Mouse (Mus musculus) cerebral cortex, adult 2 months (tissue): ENCODE measurements around the gene Rap1gap2.

Source experiments
- WGBS: fragments of 180-500 bp; shearing (Covaris S2); methylation state at CpG from one replicate; pipeline ENCODE4 v1.1.7; 2018; 5-methylcytosine and 5-hydroxymethylcytosine counted together

Gene Rap1gap2

DNA sequence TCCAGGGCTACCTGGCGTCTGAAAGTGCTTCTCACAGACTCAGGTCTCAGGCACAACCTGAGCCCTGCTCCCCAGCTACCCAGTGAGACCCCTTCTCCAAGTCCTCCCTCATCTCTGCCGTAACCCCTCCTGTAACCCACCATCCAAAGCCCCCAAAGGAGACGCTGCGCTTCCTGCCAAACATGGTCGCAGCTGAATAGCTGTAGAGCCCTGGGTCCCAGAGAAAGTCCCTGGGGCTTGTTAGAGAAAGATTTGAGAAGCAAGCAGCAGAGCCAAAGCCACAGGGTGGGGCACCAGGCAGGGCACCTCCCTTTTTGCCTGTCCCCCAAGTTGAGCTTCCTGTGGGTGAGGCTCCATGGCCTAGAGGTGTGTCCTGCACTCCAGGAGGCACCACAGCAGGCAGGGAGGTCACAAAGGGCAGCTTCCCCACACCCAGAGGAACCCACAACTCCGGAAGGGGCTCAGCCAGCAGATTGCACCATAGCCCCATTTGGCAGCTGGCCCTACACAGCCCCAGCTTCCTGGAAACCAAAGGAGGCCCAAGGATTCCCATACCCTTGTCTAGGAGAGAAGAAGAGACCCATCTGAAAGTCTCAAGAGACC is 38.2 kb downstream of the Rap1gap2 start:
- 82% methylated on average over 6 of the region's 6 CpGs for WGBS

DNA sequence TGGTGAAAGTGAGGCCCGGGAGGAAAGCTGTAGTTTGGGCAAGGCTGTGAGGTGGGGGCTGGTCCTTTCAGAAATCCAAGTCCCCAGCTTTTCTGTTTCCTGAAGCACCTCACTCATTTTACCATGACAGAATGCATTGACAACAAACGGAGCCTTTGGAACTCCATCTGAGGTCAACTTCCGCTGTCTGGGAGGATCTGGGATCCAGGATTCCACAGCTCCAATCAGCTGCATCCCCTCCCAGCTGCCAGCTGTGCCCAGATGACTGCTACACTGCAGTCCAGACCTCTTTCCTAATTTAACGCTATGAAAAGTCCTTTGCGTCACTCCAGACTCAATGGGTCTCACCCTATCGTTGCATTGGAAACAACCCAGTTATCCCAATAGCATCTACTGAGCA is 41.0 kb downstream of the Rap1gap2 start:
- WGBS = 64% methylated on average over 6 of the region's 6 CpGs

DNA sequence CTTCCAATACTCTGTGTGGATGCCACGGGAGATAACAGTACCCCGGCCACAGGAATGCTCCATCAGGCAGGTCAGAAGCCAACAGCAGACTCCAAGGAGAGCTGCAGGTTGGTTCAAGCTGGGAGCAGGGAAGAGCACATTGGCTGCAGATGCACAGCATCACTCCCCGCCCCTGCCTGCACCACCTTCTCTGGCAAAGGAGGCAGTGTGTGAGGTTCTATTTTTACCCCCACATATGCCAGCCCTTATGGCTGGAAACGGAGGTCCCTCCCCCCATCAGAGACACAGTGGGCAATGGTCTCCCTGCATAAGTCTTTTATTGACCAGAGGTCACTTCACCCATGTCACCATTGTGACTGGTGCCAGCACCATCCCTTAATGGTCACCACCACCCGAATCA is 42.3 kb downstream of the Rap1gap2 start:
- WGBS = 64% methylated on average over 5 of the region's 5 CpGs

DNA sequence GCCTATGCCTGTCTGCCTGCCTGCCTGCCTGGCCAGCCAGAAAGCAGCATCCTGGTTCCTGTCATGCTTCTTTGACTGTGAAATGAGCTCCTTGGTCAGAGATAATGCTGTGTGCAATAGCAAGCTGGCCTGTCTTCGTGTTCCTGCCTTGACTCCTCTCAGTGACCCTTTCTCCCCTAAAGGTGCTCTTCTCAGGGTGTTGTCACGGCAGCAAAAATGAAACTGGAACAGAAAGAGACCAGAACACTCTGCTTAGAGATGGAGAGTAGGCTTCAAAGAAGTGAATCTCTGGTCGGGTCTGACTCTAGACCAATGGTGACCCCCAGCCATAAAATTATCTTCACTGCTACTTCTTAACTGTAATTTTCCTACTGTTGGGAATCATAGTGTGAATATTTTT is 42.7 kb downstream of the Rap1gap2 start:
- 53% methylated on average over 3 of the region's 3 CpGs for WGBS

DNA sequence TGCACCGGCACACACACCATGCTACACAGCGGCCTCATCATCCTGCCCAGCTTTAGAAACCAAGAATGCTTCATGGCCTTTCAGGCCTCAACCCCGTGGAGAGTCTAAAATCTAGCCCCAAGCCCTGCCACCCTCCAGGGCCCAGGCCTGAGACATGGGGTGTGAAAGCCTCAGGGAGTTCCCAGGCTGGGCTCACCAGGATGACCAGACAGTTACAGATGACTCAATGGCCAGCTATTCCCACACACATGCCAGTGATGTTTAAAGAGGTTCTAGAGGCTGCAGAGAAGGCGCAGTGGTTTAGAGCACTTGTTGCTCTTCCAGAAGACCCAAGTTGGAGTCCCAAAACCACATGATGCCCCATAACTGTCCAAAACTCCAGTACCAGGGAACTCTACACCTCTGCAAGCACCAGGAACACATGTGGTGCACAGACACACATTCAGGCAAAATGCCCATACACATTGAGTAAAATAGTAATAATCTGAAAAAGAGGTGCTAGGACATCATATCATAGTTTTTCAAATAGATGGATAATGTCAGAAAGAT is 44.3 kb downstream of the Rap1gap2 start:
- 87% methylated on average over 4 of the region's 4 CpGs for WGBS

DNA sequence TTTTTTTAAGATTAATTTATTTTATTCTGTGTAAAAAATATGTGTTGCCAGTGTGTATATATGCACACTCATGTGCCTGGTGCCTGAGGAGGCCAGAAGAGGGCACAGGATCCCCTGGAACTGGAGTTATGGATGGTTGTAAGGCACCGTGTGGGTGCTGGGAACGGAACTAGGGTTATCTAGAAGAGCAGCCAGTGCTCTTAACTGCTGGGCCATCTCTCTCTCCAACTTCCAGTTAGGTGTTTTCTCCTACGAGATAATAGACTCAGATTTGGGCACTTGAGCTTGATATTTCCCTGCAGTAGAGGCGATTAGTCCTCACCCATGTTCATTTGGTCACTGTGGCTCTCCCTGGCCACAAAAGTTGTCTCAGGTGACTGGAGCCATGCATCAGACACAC is 49.3 kb downstream of the Rap1gap2 start:
- WGBS = 92% methylated on average over 4 of the region's 4 CpGs

DNA sequence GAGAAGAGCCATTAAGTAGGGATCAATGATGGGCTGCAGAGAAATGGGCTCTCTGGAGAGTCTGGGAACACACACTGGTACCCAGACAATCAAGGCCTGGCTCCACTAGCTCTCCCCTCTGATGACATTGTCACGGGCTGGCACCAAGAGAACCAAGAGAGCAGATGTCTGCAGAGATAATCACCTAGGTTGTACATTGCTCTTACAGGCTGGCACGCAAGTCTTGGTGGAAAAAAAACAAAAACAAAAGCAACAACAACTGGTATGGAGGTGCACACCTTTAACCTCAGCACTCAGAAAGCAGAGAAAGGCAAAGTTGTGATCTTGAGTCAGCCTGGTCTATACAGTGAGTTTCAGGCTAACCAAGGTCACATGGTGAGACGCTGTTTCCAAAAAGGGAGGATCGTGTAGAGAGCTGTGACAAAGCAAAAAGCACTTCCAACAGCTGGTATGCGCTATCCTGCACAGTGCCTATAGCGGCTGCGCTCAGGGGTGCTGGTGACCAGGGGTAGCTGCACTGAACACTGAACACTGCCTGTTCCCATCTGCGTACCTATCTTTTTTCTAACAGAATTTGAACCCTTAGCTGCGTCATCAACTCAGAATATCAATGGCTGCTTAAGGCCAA is 50.0 kb downstream of the Rap1gap2 start:
- WGBS = 82% methylated on average over 9 of the region's 9 CpGs

DNA sequence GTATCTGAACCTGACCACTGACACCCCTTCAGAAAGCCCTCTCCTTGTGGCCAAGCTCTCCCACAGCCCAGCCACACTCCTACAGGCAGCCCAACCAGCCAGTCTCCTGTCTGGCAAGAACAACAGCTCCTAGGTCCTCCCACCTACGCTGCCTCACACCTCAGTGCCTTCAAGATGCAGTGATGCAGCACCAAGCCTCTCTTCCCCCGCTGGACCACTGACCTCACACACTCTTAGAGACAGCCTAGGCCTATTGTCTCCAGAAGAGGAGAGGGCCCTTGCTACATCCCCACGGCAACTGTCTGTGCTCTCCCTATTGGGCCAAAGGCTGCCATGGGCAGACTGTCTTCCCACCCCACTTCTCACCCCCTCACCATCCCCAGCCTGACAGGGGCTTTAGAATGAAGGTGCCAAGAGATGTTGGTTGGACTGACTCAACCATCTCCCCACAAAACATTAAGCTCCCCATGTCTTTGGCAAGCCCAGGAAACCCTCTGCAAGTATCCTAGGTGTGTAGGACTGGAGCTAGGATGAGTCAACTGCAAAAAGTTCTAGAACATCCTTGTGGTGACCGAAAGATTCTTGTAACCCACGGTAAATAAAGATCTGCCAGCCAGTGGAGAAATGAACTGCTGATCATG is 50.8 kb downstream of the Rap1gap2 start:
- WGBS = 62% methylated on average over 5 of the region's 5 CpGs

DNA sequence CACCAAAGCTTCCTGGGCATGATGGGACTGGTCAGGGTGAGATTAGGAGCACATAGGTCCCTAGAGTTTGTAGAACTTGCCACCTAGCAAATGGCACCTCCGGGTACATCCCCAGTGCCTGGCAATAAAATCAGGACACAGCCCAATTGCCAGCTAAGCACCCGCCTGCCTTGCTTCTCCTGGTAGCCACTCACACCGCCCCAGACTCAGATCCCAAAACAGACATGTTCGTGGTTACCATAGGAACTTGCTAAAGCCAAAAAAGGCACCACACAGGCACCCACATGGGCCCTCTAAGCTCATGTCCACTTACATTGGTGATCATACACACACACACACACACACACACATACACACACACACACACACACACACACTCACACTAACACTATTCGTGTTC is 51.8 kb downstream of the Rap1gap2 start:
- WGBS = 52% methylated on average over 5 of the region's 5 CpGs

DNA sequence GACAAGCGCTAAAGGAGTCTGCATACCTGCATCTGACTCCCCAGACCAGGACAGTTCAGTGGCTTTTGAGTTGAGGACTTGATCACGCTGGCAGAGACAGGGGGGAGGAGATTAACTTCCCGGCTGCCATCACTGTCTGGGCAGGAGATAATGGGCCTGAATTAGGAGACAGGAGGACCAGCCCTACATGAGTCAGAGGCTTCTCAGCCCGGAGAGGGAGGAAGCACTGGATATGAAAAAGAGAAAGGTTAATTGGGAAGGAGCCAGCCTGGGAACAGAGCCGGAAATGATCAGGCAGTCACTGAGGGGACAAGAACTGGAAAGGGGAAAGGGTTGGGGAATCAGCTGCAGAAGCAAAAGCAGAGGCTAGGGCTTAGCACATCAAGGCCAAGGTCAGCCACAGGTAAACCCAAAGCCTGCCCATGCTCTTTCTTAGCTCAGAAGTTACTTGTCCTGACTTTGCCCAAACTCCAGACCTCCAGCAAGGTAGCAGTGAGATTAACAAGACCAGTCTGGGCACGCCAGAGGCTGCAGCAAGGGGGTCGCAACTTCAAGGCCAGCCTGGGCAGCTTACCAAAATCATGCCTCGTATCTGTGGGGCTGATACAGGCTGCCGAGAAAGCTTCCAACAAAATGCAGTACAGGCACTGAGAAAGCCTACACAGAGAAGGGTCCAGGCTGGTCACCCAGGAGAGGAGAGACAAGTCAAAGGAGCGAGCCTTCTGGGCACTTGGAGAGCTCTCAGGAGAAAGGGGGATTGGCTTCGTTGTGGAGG is 53.1 kb downstream of the Rap1gap2 start:
- 45% methylated on average over 11 of the region's 11 CpGs for WGBS

DNA sequence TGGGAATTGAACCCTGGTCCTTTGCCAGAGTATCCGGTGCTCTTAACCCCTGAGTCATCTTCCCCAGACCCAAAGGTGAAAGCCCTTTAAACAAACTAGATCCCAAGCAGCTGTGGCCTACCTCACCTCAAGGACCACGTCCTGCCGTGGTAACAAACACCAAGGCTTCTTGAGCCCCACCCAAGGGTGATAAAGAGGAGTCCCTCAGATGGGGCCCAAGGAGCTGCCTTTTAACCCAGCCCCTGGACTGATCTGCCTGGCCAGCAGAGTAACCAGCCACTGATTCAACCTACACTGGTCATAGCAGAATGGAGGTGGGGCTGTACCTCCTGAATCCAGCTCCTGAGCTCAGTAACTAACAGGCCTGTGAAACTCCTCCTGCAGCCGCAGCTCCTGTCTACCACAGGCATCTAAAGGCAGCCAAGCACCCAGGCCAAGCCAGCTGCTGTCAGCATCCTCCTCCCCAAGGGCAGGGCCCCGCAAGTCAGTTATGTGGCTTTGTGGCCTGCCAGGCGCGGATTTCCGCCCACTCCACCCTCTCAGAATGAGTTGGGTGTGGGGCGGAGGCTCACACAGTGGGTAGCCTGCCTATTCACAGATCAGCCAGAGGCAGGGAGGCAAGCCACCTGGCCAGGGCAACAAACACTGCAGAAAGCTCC is 54.9 kb downstream of the Rap1gap2 start:
- 51% methylated on average over 9 of the region's 9 CpGs for WGBS

DNA sequence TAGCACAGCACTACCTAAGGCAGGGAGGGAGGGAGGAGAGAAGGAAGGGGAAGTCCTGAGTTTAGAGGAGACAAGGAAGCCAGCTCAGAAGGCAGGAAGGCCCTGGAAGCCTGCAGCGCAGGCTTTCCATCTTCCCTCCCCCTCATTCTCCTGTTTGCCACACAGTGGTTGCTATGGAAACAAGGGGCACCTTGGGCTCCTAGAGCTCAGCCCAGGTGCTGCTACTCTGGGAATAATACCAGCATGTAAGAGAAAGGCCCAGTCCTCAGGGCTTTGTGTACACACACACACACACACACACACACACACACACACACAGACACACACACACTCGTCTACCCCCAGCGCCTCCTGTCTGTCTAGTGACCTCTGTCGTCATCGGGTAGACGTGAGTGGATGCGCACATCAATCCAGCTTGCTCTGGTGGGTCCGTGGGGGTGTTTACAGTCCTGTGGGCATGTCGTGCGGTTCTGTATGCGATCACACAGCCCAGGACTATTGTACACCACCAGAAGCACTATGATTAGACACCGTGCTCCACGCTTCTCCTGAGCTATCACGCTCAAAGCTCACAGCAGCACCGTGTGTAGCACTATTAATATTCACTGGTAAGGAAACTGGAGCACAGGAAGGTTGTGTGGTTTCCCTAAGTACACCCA is 55.9 kb downstream of the Rap1gap2 start:
- 30% methylated on average over 15 of the region's 15 CpGs for WGBS

DNA sequence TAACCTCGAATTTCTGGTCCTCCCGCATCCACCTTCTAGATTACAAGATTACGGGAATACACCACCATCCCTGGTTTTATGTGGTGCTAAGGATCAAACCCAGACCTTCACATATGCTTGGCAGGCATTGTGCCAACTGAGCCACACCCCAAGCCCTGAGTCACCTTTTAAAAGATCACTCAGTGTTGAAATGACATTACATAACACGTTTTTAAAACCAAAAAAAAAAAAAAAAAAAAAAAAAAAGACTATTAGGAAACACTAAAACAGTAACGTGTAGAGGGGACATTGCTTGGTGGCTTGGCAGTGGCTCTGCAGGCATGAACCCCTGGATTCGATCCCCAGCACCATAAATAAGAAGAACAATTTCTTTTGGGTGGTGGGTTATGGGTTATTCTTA is 59.1 kb downstream of the Rap1gap2 start:
- 61% methylated on average over 6 of the region's 6 CpGs for WGBS

DNA sequence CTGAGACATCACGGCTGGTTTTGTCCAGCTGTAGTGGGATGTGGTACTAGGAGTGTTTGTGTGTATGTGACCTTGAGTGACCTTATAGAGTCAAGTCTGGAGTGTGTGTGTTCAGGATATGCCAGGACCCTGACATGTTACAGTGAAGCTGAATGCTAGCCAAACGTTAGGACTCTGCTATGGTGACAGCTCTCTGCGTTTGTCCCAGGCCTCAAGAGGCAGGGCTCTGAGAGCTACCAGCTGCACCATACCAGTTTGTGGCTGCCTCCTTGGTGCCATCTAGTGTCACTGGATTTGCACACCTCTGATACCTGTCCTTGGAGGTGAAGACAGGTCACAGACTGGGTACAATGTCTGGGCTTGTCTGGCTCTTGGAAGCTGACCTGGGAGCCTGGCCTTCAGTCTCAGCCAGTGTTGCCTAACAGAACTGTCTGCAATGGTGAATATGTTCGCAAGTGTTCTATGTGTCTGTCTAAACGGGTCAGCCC is 60.1 kb downstream of the Rap1gap2 start:
- 71% methylated on average over 5 of the region's 5 CpGs for WGBS

DNA sequence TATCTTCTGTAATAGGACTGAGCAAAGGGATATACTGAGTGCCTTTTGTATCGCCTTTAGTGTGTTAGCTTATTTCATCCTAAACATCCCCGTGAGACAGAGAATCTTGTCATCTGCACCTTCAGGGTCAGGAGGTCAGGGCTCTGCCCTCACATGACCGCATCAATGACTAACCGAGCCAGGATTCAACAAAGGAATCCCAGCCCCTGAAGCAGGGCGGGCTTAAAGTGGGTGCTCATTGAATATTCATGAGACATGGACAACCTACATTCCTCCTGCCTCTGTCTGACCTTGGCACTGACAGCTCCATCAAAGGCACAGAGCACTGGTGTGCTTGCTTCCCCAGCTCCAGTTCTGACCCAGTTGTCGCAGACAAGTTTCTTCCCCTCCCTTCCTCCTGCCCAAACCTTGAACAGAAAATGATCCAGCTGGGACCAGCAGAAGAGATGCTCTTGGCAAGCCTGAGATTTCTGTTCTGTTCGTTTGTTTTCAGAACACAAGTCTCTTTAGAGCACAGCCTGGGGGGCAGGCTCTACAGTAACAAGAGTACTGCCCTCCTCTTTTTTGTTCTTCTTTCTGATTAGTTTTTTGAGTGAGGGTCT is 61.8 kb downstream of the Rap1gap2 start:
- 24% methylated on average over 7 of the region's 7 CpGs for WGBS

DNA sequence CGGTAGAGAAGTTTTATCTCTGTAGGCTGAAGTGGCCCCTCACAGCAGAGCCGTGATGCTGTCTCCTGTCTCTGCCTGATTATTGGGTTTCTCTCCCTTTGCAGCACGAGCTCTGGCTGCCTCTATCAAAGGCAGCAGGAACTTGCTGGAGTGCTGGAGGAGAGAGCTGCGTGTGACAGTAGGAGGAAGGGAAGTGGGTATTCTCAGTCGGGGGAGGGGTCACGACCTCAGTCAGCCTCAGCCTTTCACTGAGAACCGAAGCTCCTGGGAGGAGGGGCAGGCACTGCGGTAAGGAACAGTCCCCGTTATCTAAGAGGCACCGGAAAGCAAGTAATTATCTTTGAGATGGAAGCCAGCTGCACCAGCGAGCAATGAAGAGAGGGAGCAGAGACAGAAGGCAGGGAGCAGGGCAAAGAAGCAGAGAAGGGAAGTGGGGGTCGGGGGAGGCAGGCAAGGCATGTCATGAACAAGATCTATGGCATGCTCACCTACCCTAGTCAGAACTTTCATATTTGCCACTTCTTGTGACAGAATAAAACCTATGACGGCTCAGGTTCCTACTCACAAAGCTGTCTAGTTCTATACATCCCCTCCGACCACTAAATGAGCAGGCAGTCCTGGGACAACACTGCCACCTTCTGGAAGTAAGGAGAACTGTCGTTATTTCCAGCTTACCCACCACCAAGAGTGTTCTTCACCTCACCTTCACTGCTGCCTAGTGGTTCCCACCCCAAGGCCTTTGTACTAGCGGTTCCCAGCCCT is 63.6 kb downstream of the Rap1gap2 start:
- WGBS = 4% methylated on average over 16 of the region's 16 CpGs

DNA sequence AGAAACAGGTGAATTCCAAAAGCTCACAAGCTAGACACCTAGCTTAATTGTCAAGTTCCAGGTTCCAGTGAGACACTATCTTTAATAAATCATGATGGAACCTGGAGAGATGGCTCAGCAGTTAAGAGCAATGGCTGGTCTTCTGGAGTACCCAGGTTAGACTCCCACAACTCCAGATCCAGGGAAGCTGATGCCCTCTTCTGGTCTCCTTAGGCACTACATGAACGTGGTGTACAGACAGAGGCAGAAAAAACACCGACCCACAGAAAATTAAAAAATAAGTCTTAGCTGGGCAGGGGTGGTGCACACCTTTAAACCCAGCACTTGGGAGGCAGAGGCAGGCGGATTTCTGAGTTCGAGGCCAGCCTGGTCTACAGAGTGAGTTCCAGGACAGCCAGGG is 64.5 kb downstream of the Rap1gap2 start:
- WGBS = 32% methylated on average over 4 of the region's 4 CpGs

DNA sequence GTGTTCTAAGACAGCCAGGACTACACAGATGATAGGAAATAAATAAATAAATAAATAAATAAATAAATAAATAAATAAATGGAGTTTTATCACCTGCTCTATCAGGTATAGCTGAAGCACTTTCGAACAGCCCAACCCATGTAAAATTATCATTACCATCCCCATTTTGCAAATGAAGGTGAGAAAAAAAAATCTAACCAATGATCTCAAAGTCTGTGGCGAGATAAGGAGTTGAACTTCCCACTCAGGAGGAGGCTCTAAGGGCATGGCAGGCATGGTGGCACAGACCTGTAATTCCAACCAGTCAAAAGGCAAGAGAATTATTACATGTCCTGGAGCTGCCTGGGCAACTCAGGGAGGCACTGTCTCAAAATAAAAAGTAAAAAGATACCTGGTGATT is 65.2 kb downstream of the Rap1gap2 start:
- 95% methylated on average over 2 of the region's 2 CpGs for WGBS

DNA sequence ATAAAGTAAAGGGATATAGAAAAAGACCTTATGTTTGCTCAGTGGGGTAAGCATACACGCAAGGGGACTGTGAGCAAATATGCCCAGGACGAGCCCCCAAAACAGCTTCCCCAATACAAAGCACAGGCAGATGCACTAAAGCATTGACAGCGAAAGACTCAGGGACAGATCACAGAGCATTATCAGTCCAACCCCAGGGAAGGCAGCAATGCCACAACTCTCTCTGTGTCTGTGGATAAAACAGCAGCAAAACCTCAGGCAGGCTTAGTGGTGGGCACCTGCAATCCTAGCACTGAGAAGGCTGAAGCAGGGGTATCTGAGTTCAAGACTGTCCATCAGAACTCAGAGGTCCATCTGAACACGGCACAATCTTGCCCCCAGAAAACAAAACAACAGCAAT is 73.4 kb downstream of the Rap1gap2 start:
- 81% methylated on average over 4 of the region's 4 CpGs for WGBS
